Mouse (Mus musculus) lung, adult 2 months (tissue): ENCODE measurements at regions not wholly inside any gene's neighbourhood (a gene's known extent, or its start where the extent isn't known, plus 50 kb on each side); places are given as distances from the start of the nearest gene placed in this dataset.

Experiments used
- DNase-seq: peaks from one replicate; pipeline ENCODE4 v3.0.0; 2022
- H3K4me1 ChIP-seq: fragments of 200-500 bp; 2 replicates; pipeline ENCODE4 v1.6.1; 2011; ENCODE audit warnings: low read length; ENCODE audit not compliant: control insufficient read depth, insufficient read depth
- H3K4me3 ChIP-seq: fragments of 200-500 bp; replicated peaks from 2 replicates; pipeline ENCODE3; 2011; ENCODE audit warnings: low read depth, mild to moderate bottlenecking, control low read depth, low read length; ENCODE audit errors: extremely low read depth
- CTCF ChIP-seq: fragments of 200-500 bp; IDR thresholded peaks from 2 replicates; pipeline ENCODE4 v1.5.1; 2011; ENCODE audit warnings: mild to moderate bottlenecking, low read length, control low read depth; ENCODE audit not compliant: insufficient read depth
- POLR2A ChIP-seq: fragments of 200-500 bp; IDR thresholded peaks from 2 replicates; pipeline ENCODE4 v1.6.1; 2011; ENCODE audit warnings: low read depth, mild to moderate bottlenecking, control low read depth, low read length, borderline replicate concordance; ENCODE audit errors: extremely low read depth
- WGBS: fragments of 180-500 bp; shearing (Covaris S2); methylation state at CpG from one replicate; pipeline ENCODE4 v1.1.7; 2018; 5-methylcytosine and 5-hydroxymethylcytosine counted together

GRCm38 (mm10) chr2:109559088-109560030 is 115.1 kb upstream of the Bdnf start:
- no peak for TF ChIP-seq POLR2A
- TF ChIP-seq CTCF = no peak
- WGBS = 76% methylated on average over 9 of the region's 9 CpGs
- Histone ChIP-seq H3K4me1 (no peaks in the 10 kb centered on the region), H3K4me3 (no peak overlapping the region)
- no peak for DNase-seq

GRCm38 (mm10) chr2:109562996-109563395 is 111.5 kb upstream of the Bdnf start:
- no peak for TF ChIP-seq POLR2A
- no peak for TF ChIP-seq CTCF
- Histone ChIP-seq H3K4me3 (no peak overlapping the region), H3K4me1 (no peaks in the 10 kb centered on the region)
- no peak for DNase-seq
- WGBS = 60% methylated on average over 3 of the region's 3 CpGs

- no peak for DNase-seq
- no peak for TF ChIP-seq CTCF
- TF ChIP-seq POLR2A = no peak
- no peaks in the 10 kb centered on the region for H3K4me1 ChIP-seq
- H3K4me3 ChIP-seq = no peak overlapping the region
Measured at GRCm38 (mm10) chr2:109576946-109577345, 97.6 kb upstream of the Bdnf start.

- peak; percentile 9 for DNase-seq
- Histone ChIP-seq H3K4me3 (no peak overlapping the region), H3K4me1 (no peaks in the 10 kb centered on the region)
- TF ChIP-seq POLR2A (no peak), CTCF (no peak)
- WGBS = 12% methylated on average over 6 of the region's 6 CpGs
Measured at GRCm38 (mm10) chr2:109578870-109579310, 95.6 kb upstream of the Bdnf start.

- 86% methylated on average over 9 of the region's 9 CpGs for WGBS
- DNase-seq = no peak
- TF ChIP-seq CTCF (no peak), POLR2A (no peak)
- Histone ChIP-seq H3K4me1 (no peaks in the 10 kb centered on the region), H3K4me3 (no peak overlapping the region)
Measured at GRCm38 (mm10) chr2:109618341-109619058, 56.0 kb upstream of the Bdnf start.

GRCm38 (mm10) chr2:109619676-109620075 is 54.8 kb upstream of the Bdnf start:
- TF ChIP-seq POLR2A = no peak
- no peak for TF ChIP-seq CTCF
- WGBS = 86% methylated on average over 6 of the region's 6 CpGs

GRCm38 (mm10) chr2:109621595-109621994 is 52.9 kb upstream of the Bdnf start:
- TF ChIP-seq POLR2A (no peak), CTCF (no peak)
- no peak for DNase-seq

More at GRCm38 (mm10) chr2:109619676-109620075, 54.8 kb upstream of the Bdnf start:
- no peaks in the 10 kb centered on the region for H3K4me1 ChIP-seq
- DNase-seq = no peak
- H3K4me3 ChIP-seq = no peak overlapping the region

More at GRCm38 (mm10) chr2:109621595-109621994, 52.9 kb upstream of the Bdnf start:
- 73% methylated on average over 9 of the region's 9 CpGs for WGBS
- H3K4me1 ChIP-seq = no peaks in the 10 kb centered on the region
- H3K4me3 ChIP-seq = no peak overlapping the region
